Mouse (Mus musculus): ENCODE measurements around the gene Zp2.

GRCm38 (mm10) chr7:120117529-120117928, 27.6 kb downstream of the Zp2 start:
- TF ChIP-seq CTCF (IDR thresholded peaks at IDR 0.05; ENCODE audit: control insufficient read depth, insufficient read depth, low read length) = no peak
- TF ChIP-seq POLR2A (IDR thresholded peaks at IDR 0.05; ENCODE audit: borderline replicate concordance, control insufficient read depth, low read depth, low read length) = no peak
